Mouse (Mus musculus): Measurements from ENCODE around the gene Gm45902.

- TF ChIP-seq POLR2A (IDR thresholded peaks at IDR 0.05; ENCODE audit: insufficient read depth, low read depth, low read length): no peak
- no peak for TF ChIP-seq CTCF (IDR thresholded peaks at IDR 0.05)
Observed at GRCm38 (mm10) chr2:3473891-3474290, 38.7 kb downstream of the Gm45902 start.
